Mouse (Mus musculus) heart, postnatal 10 days (tissue): ENCODE results near the gene Pacs2. TPM values are rescaled to one million over a fixed set of nuclear protein-coding genes. Genes with fewer than 3 reads are reported as not detected.
A peak's percentile ranks its signal among the peaks of the same experiment; 100 is the strongest.

ENCODE experiments used
- DNase-seq, 2 experiments: peaks; one replicate each; pipeline ENCODE4 v3.0.0; 2021
- intact Hi-C: fragments of 180-260 bp; cut with DNase I; formaldehyde crosslinking; loops from one replicate; pipeline ENCODE4 v1.15.1; 2025
- total RNA-seq, 2 experiments: library from RNA; stranded (reverse); gene quantifications; 2 replicates each; pipeline ENCODE4 v1.2.3; 2021

Pacs2 gene
- total RNA-seq, 2 experiments from 2014 or later, result 29.3 to 30.4 TPM

- peak; percentile 91 for DNase-seq
- intact Hi-C loops, result loop anchor here (2.0 to 10.0 kb wide), 3 partner anchors 70 to 200 kb away; no protein-coding TSS in a partner anchor
These were observed 60.2 kb downstream of the Pacs2 start, which contains the start of gene Tex22 for GRCm38 (mm10) chr12:113074329-113075062. Gene Tex22, plus strand, starts transcription at chr12:113074502.

DNA sequence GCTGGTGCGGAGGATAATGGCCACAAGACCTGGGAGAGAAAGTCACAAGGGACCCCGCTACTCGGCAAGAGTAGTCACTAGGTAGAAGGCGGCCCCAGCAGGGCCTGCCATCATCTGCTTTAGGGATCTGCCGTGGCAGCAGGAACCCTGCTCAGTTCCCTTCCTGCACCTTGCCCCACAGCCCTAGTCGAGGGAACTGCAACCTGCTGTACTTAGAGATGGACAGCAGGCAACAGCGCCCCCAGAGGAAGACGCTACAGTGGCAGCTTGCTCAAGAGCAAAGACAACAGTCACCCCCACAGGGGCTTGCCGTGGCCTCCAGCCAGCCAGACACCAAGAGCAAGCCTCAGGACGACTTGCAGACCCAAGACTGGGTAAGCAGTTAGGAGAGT, 60.8 kb downstream of the Pacs2 start:
- intact Hi-C loops, result loop anchor here (2.0 to 10.0 kb wide), 3 partner anchors 70 to 200 kb away; no protein-coding TSS in a partner anchor

DNA sequence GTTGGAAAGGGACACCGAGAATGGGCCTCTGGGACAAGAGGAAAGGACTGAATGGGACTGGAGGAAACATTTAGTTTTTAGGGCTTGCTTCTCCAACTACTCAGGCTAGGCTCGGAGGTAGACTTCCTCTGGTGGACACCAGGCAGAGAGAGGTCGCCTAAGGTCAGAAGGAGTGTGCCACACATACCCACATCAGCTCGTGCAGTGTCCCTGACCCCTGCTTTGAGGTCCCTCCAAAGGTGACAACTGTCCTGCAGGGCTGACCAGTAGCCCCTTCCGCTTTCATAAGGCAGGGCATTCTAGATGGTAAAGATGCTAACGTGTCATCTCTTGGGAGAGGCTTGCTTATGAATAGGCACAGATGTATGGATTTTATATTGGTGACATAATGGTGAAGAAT, 61.2 kb downstream of the Pacs2 start:
- no peak for DNase-seq
- intact Hi-C loops, result loop anchor here (2.0 to 10.0 kb wide), 3 partner anchors 71 to 201 kb away; no protein-coding TSS in a partner anchor

More for the DNA sequence above, 60.8 kb downstream of the Pacs2 start:
- peak; percentile 90 to 93 for DNase-seq

DNA sequence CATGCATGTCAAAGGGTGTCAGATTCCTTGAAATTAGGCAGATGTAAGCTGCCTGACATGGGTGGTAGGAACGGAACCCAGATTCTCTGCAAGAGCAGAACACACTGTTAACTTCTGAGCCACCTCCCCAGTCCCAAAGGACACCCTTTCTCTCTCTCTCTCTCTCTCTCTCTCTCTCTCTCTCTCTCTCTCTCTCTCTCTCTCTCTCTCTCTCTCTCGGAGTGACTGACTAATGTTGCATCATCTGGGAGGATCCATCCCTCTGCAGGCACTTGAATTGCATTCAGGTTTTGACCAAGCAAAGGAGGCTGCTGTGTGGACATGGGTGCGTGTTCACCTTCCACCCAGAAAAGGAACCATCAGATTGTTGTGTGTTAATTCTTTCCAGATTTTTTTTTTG, 73.0 kb downstream of the Pacs2 start:
- no peak for DNase-seq
- intact Hi-C loops, result no loop called here

GRCm38 (mm10) chr12:113088026-113088425, 73.7 kb downstream of the Pacs2 start:
- no peak for DNase-seq
- intact Hi-C loops, result no loop called here

GRCm38 (mm10) chr12:113089107-113089506, 74.8 kb downstream of the Pacs2 start:
- intact Hi-C loops, result no loop called here
- no peak for DNase-seq

DNA sequence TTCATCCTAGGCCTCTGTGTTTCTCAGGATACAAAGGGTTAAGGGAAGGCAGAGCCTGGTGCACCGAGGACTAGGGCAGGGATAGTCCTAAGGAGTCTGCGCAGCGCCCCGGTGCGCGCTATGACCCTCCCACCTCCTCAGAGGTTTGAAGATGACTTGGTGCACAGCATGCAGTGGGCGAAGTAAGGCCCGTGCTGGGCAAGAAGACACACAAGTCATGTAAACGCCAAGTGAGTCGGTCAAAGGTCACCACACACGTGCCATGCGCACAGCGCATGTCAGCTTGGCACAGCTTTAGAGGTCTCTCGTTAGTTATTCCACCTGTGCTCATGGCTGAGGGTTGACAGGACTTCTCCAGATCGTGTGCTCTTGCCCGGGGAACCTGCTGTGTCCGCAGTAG, 75.7 kb downstream of the Pacs2 start:
- intact Hi-C loops, result no loop called here
- DNase-seq, result no peak

- no peak for DNase-seq
- intact Hi-C loops, result no loop called here
These were observed 82.7 kb downstream of the Pacs2 start for GRCm38 (mm10) chr12:113097040-113097439.

GRCm38 (mm10) chr12:113097749-113098281, 83.5 kb downstream of the Pacs2 start, which contains the start of gene Mta1:
Gene Mta1, plus strand, starts transcription at chr12:113098278.
- intact Hi-C loops, result no loop called here
- DNase-seq, result peak; percentile 45 to 59

DNA sequence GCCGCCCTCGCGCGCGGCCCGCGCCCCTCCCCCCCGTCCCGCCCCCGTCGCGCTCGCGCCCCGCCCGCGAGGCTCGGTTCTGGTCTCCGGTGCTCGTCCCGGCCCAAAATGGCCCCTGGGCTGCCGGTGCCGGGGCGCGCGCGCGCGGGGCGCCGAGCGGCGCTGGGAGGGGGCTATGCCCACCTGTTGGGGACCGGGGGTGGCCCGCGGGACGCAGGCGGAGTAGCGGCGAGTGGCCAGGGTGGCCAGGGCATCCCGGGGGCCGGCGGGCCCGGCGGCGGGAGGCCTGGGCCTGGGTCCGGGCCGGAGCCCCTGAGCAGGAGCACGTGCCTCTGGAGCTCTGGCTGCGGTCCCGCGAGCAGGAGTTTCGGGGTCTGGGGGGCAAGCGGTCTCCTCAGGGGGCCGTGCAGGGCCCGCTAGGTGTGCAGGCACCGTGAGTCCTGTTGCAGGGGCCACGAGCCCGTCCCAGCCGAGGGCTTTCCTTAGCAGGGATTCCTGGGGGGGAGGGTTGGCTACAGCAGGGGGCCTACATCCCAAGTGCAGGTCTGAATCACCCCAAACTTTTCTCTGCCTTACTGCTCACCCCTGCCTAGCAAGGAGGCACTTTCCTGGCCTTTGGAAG, 84.3 kb downstream of the Pacs2 start:
- intact Hi-C loops, result no loop called here

GRCm38 (mm10) chr12:113099470-113100237, 85.3 kb downstream of the Pacs2 start:
- DNase-seq, result no peak
- intact Hi-C loops, result no loop called here

More for the DNA sequence above, 84.3 kb downstream of the Pacs2 start:
- peak; percentile 45 to 48 for DNase-seq

- DNase-seq, result peak; percentile 69 to 70
- intact Hi-C loops, result no loop called here
These were observed 86.3 kb downstream of the Pacs2 start for GRCm38 (mm10) chr12:113100448-113101076.

DNA sequence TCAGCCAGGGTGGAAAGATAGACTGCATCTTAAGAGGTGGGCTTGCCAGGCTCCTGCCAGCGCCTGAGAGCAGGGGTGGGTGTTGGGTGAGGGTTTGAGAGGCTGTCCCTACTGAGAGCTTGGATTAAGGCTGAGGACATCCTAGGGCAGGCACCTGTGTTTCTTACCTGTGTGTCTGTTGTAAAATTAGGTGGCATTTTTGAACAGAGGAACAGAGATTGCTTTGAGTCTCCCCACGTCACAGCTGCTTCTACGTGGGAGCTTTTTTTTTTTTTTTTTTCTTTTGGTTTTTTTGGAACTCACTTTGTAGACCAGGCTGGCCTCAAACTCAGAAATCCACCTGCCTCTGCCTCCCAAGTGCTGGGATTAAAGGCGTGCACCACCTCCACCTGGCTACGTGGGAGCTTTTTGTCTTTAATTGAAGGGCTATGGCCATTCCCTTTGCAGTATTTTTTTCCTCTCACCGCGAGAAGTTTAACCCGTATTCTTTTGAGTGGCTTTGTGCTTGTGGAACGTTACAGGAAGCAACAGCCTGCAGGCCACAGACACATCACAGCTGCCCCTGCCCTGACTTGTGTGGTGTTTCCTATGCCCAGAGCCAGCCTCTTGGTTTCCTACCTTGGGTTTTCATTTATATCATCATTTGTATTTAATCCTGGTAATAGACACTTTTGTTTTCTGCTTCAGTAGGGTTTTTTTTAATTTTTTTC, 87.1 kb downstream of the Pacs2 start:
- DNase-seq, result no peak
- intact Hi-C loops, result no loop called here

GRCm38 (mm10) chr12:113102461-113102860, 88.2 kb downstream of the Pacs2 start:
- peak; percentile 63 to 77 for DNase-seq
- intact Hi-C loops, result loop anchor here (2.0 kb wide), 1 partner anchor 98 kb away; no protein-coding TSS in a partner anchor

DNA sequence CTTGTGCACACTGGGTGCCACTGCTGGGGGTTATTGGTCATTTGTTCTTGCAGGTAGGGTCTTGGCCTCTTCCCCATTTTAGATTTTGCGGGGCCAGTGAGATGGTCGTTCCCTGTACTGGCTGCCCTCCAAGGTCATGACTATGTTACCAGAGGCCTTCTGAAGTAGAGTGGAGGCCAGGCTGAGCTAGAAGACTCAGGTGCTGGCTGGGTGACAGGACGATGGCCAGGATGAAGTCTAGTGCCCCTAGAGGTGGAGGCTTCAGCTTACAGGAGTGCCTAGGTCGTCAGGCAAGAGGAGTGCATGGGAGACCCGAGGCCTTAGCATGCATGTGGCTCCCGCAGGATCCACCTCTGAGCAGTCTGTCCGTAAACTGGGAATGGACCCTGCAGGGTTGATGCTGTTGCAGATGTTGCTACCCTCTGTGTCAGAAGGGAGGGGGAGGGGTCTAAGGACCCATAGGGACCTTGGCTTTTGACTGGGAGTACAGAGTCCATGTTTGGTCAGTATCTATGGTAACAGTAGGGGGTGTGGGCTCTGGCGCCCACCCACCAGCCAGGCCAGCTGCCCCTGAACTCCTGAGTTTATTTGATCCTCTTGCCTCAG, 89.6 kb downstream of the Pacs2 start:
- no peak for DNase-seq
- intact Hi-C loops, result loop anchor here (2.0 kb wide), 1 partner anchor 99 kb away; no protein-coding TSS in a partner anchor

GRCm38 (mm10) chr12:113106386-113106785, 92.1 kb downstream of the Pacs2 start:
- intact Hi-C loops, result no loop called here
- no peak for DNase-seq

GRCm38 (mm10) chr12:113107431-113108124, 93.3 kb downstream of the Pacs2 start:
- intact Hi-C loops, result no loop called here
- DNase-seq, result no peak

- DNase-seq, result no peak
- intact Hi-C loops, result no loop called here
These were observed 94.4 kb downstream of the Pacs2 start for GRCm38 (mm10) chr12:113108528-113109283.
